Mouse (Mus musculus): ENCODE measurements around the gene Guca2a. TPM values are rescaled to one million over a fixed set of nuclear protein-coding genes. Genes with fewer than 3 reads are reported as not detected.
A peak's percentile ranks its signal among the peaks of the same experiment; 100 is the strongest.

Guca2a gene
- polyA plus RNA-seq, 1 experiment from 2014 or later: 0.45 TPM

DNA sequence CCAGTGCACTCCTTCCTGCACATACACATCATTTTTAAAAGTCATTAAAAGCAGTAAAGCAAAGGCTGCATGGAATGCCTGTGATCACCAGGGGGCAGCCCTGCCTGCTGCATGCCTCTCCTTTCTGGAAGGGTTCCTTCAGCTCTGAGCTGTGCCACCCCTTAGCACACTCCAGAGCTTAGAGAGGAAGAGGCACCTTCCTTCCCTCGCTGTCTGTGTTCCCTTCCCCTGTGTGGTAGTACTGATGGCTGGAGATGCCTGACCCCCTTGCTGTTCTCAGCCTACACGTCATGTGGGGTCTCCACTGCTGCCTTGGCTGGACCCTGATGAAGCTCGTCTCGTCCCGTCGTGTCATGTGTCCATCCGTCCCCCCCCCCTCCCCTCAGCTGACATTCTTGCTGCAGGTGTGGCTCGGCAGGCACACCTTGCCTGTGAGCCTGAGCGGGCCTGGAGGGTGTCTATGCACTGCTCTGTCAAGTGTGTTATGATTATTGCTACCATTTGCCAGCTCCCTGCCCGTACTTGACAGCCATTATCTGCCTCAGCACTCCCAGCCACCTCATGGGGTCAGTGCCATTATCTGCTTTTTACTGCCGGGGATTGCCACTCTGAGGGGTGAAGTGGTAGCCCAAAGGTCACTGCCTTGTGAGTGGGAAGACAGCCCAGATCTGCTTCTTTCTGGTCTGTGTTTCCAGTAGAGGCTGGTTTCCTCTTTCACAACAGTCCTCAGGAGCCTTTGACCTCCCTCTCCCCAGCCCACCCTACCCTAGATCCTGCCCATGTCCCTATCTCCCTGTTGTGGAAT, 6.2 kb upstream of the Guca2a start:
- Histone ChIP-seq H3K4me3 (ENCODE audit: low read depth, low read length) (no peak overlapping the region), H3K4me1 (ENCODE audit: insufficient read depth) (peaks cover 4% of the 10 kb centered on the region; the same call in 1 of the 2 replicates), H3K4me2 (no peak overlapping the region), H3K27me3 (ENCODE audit: insufficient read depth, low read length) (no peaks in the 10 kb centered on the region), H3K27ac (ENCODE audit: low read depth) (no peak overlapping the region), H3K9me3 (ENCODE audit: low read depth, low read length) (no peaks in the 10 kb centered on the region), H3K9ac (no peak overlapping the region), H3K36me3 (ENCODE audit: insufficient read depth) (peaks cover 25% of the 10 kb centered on the region)
- peak; percentile 89 for TF ChIP-seq CTCF (IDR thresholded peaks at IDR 0.05; ENCODE audit: low read depth)
- 33% methylated on average over 11 of the region's 11 CpGs for WGBS
- DNase-seq (peak; percentile 80), ATAC-seq (ENCODE audit: insufficient read depth) (peak; percentile 79)

DNA sequence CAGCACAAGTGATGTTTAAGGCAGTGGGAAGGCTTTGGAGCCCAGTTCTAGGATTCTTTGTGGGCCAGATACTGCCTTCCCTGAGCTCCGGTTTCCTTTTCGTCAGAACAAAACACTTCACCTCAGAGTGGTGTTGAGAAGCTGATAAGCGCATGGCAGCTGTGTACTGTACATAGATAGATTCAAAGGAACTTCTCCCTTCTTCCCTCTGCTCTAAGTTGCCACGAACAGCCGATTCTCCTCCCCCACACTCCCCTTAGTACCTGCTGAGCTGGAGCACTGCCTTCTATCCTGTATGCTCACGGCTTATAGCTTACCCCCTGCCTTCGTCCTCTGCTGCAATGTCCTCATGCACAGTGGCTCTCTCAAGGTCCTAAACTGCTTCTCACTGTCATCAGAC, 4.8 kb upstream of the Guca2a start:
- no peak for DNase-seq
- H3K36me3 ChIP-seq (ENCODE audit: insufficient read depth): peaks cover 16% of the 10 kb centered on the region
- H3K27me3 ChIP-seq (ENCODE audit: insufficient read depth, low read length): no peaks in the 10 kb centered on the region
- H3K4me2 ChIP-seq: no peak overlapping the region
- peaks cover 4% of the 10 kb centered on the region; the same call in 1 of the 2 replicates for H3K4me1 ChIP-seq (ENCODE audit: insufficient read depth)
- H3K27ac ChIP-seq (ENCODE audit: low read depth): peak overlapping the region; percentile 24; the same call in 1 of the 2 replicates
- H3K9me3 ChIP-seq (ENCODE audit: low read depth, low read length): no peaks in the 10 kb centered on the region
- no peak for TF ChIP-seq CTCF (IDR thresholded peaks at IDR 0.05; ENCODE audit: low read depth)
- no peak overlapping the region for H3K9ac ChIP-seq
- ATAC-seq (ENCODE audit: insufficient read depth): no peak
- 49% methylated on average over 7 of the region's 7 CpGs for WGBS
- no peak overlapping the region for H3K4me3 ChIP-seq (ENCODE audit: low read depth, low read length)

DNA sequence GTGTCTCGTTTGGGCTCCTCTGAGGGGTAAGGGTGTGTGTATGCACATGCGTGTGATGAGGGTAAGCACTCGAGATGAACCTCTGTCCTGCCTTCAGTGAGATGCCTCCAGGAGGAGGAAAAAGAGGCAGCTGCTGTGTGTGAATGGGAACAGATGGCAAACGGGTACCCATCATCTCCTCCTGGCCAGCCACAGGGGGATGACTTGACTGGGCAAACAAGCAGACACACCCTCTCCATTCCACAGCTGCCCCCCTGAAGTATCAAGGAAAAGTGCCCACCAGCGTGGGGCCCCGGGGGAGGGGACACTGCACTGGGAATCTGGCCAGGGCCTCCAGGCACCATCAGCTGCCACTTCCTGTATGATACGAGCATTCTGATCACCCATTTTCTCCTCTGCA, 4.2 kb upstream of the Guca2a start:
- Histone ChIP-seq H3K27me3 (ENCODE audit: insufficient read depth, low read length) (no peaks in the 10 kb centered on the region), H3K4me2 (no peak overlapping the region), H3K4me3 (ENCODE audit: low read depth, low read length) (no peak overlapping the region), H3K4me1 (ENCODE audit: insufficient read depth) (peaks cover 4% of the 10 kb centered on the region; the same call in 1 of the 2 replicates), H3K27ac (ENCODE audit: low read depth) (peak overlapping the region; percentile 24; the same call in 1 of the 2 replicates), H3K9me3 (ENCODE audit: low read depth, low read length) (no peaks in the 10 kb centered on the region), H3K9ac (peak overlapping the region; percentile 9; the same call in 1 of the 2 replicates), H3K36me3 (ENCODE audit: insufficient read depth) (peaks cover 16% of the 10 kb centered on the region)
- no peak for ATAC-seq (ENCODE audit: insufficient read depth)
- 51% methylated on average over 7 of the region's 7 CpGs for WGBS
- no peak for DNase-seq
- no peak for TF ChIP-seq CTCF (IDR thresholded peaks at IDR 0.05; ENCODE audit: low read depth)

DNA sequence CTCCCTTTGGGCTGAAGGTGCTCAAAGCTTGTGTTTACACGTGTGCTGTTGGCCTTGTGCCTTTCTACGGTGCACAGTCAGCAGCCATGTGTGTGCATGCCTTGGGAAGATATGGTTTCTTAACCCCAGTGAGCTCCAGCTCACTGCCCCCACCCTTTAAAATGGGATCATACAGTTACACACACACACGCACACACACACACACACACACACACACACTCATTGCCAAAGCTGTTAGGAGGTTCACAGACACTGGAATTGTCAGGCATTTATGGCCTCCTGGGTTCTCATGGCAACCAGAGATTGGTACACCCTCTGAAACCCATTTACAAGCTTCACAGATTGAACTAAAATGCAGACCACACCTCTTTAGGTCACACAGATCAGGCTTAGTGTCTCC, 3.6 kb upstream of the Guca2a start:
- no peak overlapping the region for H3K27ac ChIP-seq (ENCODE audit: low read depth)
- no peaks in the 10 kb centered on the region for H3K9me3 ChIP-seq (ENCODE audit: low read depth, low read length)
- H3K27me3 ChIP-seq (ENCODE audit: insufficient read depth, low read length): no peaks in the 10 kb centered on the region
- peaks cover 4% of the 10 kb centered on the region; the same call in 1 of the 2 replicates for H3K4me1 ChIP-seq (ENCODE audit: insufficient read depth)
- no peak for ATAC-seq (ENCODE audit: insufficient read depth)
- no peak overlapping the region for H3K4me3 ChIP-seq (ENCODE audit: low read depth, low read length)
- no peak overlapping the region for H3K4me2 ChIP-seq
- no peak for DNase-seq
- WGBS: 63% methylated on average over 3 of the region's 3 CpGs
- H3K9ac ChIP-seq: no peak overlapping the region
- H3K36me3 ChIP-seq (ENCODE audit: insufficient read depth): peaks cover 15% of the 10 kb centered on the region
- TF ChIP-seq CTCF (IDR thresholded peaks at IDR 0.05; ENCODE audit: low read depth): no peak

- H3K4me2 ChIP-seq: no peak overlapping the region
- peaks cover 4% of the 10 kb centered on the region; the same call in 1 of the 2 replicates for H3K4me1 ChIP-seq (ENCODE audit: insufficient read depth)
- TF ChIP-seq CTCF (IDR thresholded peaks at IDR 0.05; ENCODE audit: low read depth): peak; percentile 19
- H3K27me3 ChIP-seq (ENCODE audit: insufficient read depth, low read length): no peaks in the 10 kb centered on the region
- no peak overlapping the region for H3K27ac ChIP-seq (ENCODE audit: low read depth)
- no peak overlapping the region for H3K9ac ChIP-seq
- whole genome bisulfite sequencing: 67% methylated on average over 6 of the region's 6 CpGs
- no peak overlapping the region for H3K4me3 ChIP-seq (ENCODE audit: low read depth, low read length)
- no peaks in the 10 kb centered on the region for H3K9me3 ChIP-seq (ENCODE audit: low read depth, low read length)
- H3K36me3 ChIP-seq (ENCODE audit: insufficient read depth): peaks cover 3% of the 10 kb centered on the region; the same call in 1 of the 2 replicates
- ATAC-seq (ENCODE audit: insufficient read depth) (no peak), DNase-seq (no peak)
Observed at GRCm38 (mm10) chr4:119634908-119635660, 2.4 kb upstream of the Guca2a start.

DNA sequence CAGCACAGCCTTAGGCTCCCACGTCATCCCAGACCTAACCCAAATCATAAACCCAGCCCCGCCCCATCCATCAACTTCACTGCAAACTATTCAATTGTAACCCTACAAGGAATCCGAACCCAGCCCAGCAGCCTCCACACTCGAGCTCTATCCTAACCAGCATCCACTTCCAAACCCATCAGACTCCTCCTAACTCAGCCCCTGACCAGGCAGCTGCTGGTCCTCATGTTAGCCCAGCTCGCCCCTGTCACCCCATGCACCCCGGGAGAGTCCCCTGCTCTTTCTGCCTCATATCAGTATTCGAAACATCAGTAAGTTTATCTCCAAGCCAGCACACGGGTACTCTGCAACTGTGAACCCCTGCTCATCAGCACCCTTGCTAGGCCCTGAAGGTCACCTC, 1.8 kb upstream of the Guca2a start:
- no peaks in the 10 kb centered on the region for H3K36me3 ChIP-seq (ENCODE audit: insufficient read depth)

GRCm38 (mm10) chr4:119636731-119637130, 773 bp upstream of the Guca2a start:
- H3K4me1 ChIP-seq (ENCODE audit: insufficient read depth): 0 out of 2 replicates have a peak, but pooled peaks cover 4% of the 10 kb centered on the region

More for the DNA sequence above, 1.8 kb upstream of the Guca2a start:
- H3K9ac ChIP-seq: no peak overlapping the region
- H3K27ac ChIP-seq (ENCODE audit: low read depth): no peak overlapping the region
- no peak overlapping the region for H3K4me2 ChIP-seq
- no peak for ATAC-seq (ENCODE audit: insufficient read depth)
- TF ChIP-seq CTCF (IDR thresholded peaks at IDR 0.05; ENCODE audit: low read depth): no peak
- H3K4me3 ChIP-seq (ENCODE audit: low read depth, low read length): no peak overlapping the region
- no peak for DNase-seq
- WGBS: 70% methylated on average over 8 of the region's 8 CpGs
- H3K9me3 ChIP-seq (ENCODE audit: low read depth, low read length): no peaks in the 10 kb centered on the region
- peaks cover 4% of the 10 kb centered on the region; the same call in 1 of the 2 replicates for H3K4me1 ChIP-seq (ENCODE audit: insufficient read depth)
- H3K27me3 ChIP-seq (ENCODE audit: insufficient read depth, low read length): no peaks in the 10 kb centered on the region

More at GRCm38 (mm10) chr4:119636731-119637130, 773 bp upstream of the Guca2a start:
- Histone ChIP-seq H3K4me2 (no peak overlapping the region), H3K4me3 (ENCODE audit: low read depth, low read length) (no peak overlapping the region), H3K27me3 (ENCODE audit: insufficient read depth, low read length) (no peaks in the 10 kb centered on the region), H3K9me3 (ENCODE audit: low read depth, low read length) (no peaks in the 10 kb centered on the region), H3K9ac (no peak overlapping the region), H3K36me3 (ENCODE audit: insufficient read depth) (no peaks in the 10 kb centered on the region), H3K27ac (ENCODE audit: low read depth) (peak overlapping the region; percentile 42; the same call in 1 of the 2 replicates)
- DNase-seq: no peak
- ATAC-seq (ENCODE audit: insufficient read depth): no peak
- 74% methylated on average over 7 of the region's 7 CpGs for WGBS
- no peak for TF ChIP-seq CTCF (IDR thresholded peaks at IDR 0.05; ENCODE audit: low read depth)
